Mouse (Mus musculus) C2C12 (cell line): Measurements from ENCODE around the gene Gm26661. TPM values are rescaled to one million over a fixed set of nuclear protein-coding genes. Genes with fewer than 3 reads are reported as not detected.

Experiments used
- H3K27me3 ChIP-seq: one replicate; pipeline ENCODE4 v1.6.1; 2011; ENCODE audit not compliant: control insufficient read depth, insufficient read depth, insufficient read length
- H3K36me3 ChIP-seq: one replicate; pipeline ENCODE4 v1.6.1; 2011; ENCODE audit not compliant: control insufficient read depth, insufficient read depth
- H3K4me3 ChIP-seq: one replicate; pipeline ENCODE4 v1.5.1; 2011; ENCODE audit warnings: mild to moderate bottlenecking, control low read depth; ENCODE audit not compliant: poor library complexity, insufficient read depth, severe bottlenecking
- H3K79me2 ChIP-seq: one replicate; pipeline ENCODE4 v1.6.1; 2011; ENCODE audit not compliant: control insufficient read depth, insufficient read depth
- H3K79me3 ChIP-seq: one replicate; pipeline ENCODE4 v1.6.1; 2011; ENCODE audit warnings: low read depth, control low read depth
- H3ac ChIP-seq: one replicate; pipeline ENCODE3; 2011; ENCODE audit warnings: low read depth; ENCODE audit not compliant: control insufficient read depth, insufficient read length
- CEBPB ChIP-seq: IDR thresholded peaks from one replicate; pipeline ENCODE4 v1.6.1; 2011; ENCODE audit warnings: low read depth, mild to moderate bottlenecking, control low read depth, moderate library complexity
- CTCF ChIP-seq: IDR thresholded peaks from one replicate; pipeline ENCODE4 v1.5.1; 2011; ENCODE audit not compliant: control insufficient read depth, insufficient read depth, insufficient read length
- FOSL1 ChIP-seq: IDR thresholded peaks from one replicate; pipeline ENCODE4 v1.8.0; 2011; ENCODE audit warnings: mild to moderate bottlenecking, low read length; ENCODE audit not compliant: poor library complexity, insufficient read depth, severe bottlenecking
- MAX ChIP-seq: IDR thresholded peaks from one replicate; pipeline ENCODE4 v1.6.1; 2011; ENCODE audit warnings: mild to moderate bottlenecking, control low read depth
- MYOD1 ChIP-seq: IDR thresholded peaks from one replicate; pipeline ENCODE4 v1.6.1; 2011; ENCODE audit warnings: low read depth; ENCODE audit not compliant: control insufficient read depth, insufficient read length
- MYOG ChIP-seq: IDR thresholded peaks from one replicate; pipeline ENCODE4 v1.6.1; 2011; ENCODE audit not compliant: control insufficient read depth, insufficient read length; ENCODE audit errors: extremely low read depth
- USF1 ChIP-seq: IDR thresholded peaks from one replicate; pipeline ENCODE4 v1.6.1; 2011; ENCODE audit warnings: low read depth, mild to moderate bottlenecking, control low read depth, moderate library complexity
- polyA plus RNA-seq: library from polyadenylated mRNA; unstranded; fragments of >200 nt; fragmentation: generic; extraction: Trizol; gene quantifications from one replicate; pipeline ENCODE4 v1.2.1, GENCODE M21; 2012; ENCODE audit warnings: missing spikeins

Gm26661 gene
- polyA plus RNA-seq, 1 experiment: not detected

DNA sequence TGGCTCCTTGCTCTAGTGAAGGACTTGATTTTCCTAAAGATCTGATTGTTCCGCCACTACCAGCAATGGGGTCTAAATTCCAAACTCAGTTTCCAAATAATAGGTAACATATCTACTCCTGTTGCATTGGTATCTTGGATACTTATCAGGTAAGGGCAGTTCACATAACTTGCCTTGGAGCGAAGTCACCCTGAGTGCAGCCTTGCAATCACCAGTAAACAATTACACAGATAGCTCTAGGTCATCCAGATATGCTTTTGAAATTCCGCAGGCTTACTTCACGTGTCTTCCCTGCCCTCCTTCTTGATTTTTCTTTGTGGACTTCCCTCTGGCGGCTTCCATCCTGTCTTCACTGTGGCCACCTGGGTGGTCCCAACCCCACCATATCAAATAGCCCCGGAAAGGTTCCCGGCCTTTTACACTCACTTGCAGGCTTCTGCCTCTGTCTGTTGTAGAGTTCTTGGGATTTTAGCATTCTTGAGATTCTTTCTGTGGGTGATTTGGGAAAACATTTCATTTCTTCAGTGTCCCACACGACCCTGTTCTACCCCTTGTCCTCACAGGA is 48.6 kb downstream of the Gm26661 start:
- Histone ChIP-seq H3K79me2 (peaks cover 100% of the 10 kb centered on the region), H3K27me3 (no peaks in the 10 kb centered on the region), H3ac (no peak overlapping the region), H3K4me3 (no peak overlapping the region), H3K36me3 (peaks cover 43% of the 10 kb centered on the region), H3K79me3 (peaks cover 97% of the 10 kb centered on the region)
- TF ChIP-seq CTCF (no peak), FOSL1 (no peak), MYOG (no peak), USF1 (no peak), CEBPB (no peak), MYOD1 (no peak), MAX (no peak)

Other genes with a start within 250 kb of the Gm26661 start
- not detected for gene Gm3558, start 223.0 kb upstream of the Gm26661 start, polyA plus RNA-seq
- not detected for gene Gm10338, start 196.0 kb upstream of the Gm26661 start, polyA plus RNA-seq
- not detected for gene Gm10128, start 147.6 kb upstream of the Gm26661 start, polyA plus RNA-seq
- gene Flnb, start 26.4 kb downstream of the Gm26661 start, polyA plus RNA-seq: 154 TPM
- gene Gm45521, start 165.7 kb downstream of the Gm26661 start, polyA plus RNA-seq: not detected
- gene Dnase1l3, start 203.0 kb downstream of the Gm26661 start, polyA plus RNA-seq: not detected
- 9.0 TPM for gene Abhd6, start 211.3 kb downstream of the Gm26661 start, polyA plus RNA-seq